In genomic region chr19:44266824-44267498, GRCm38 (mm10) we compare ENCODE assay signal across 8 mouse cellular contexts. TPM values are rescaled to one million over a fixed set of nuclear protein-coding genes. Genes with fewer than 3 reads are reported as not detected.
DNase-seq lines count a peak whose midpoint lies in the region; ATAC-seq and TF ChIP-seq lines count a peak whose summit lies in the region.

No protein-coding gene starts in this region.

- peak; percentile 100 for ATAC-seq in heart, embryonic 12.5 days (ENCODE audit: insufficient number of reproducible peaks, low FRiP score)
- ATAC-seq in kidney, postnatal 0 days (replicated peaks; ENCODE audit: low FRiP score, low read depth): peak; percentile 98
- ATAC-seq in liver, embryonic 11.5 days (replicated peaks; ENCODE audit: low FRiP score): peak; percentile 98
- peak; percentile 99 for ATAC-seq in stomach, embryonic 14.5 days (ENCODE audit: insufficient number of reproducible peaks, insufficient read depth, low FRiP score, low read depth)

- peak; percentile 50; the same call in 1 of the 2 replicates for TF ChIP-seq POLR2A in brain, embryonic 14.5 days (IDR thresholded peaks at IDR 0.05; ENCODE audit: borderline replicate concordance, extremely low read depth, insufficient read depth, insufficient read length, poor library complexity, severe bottlenecking)

- no peaks in the 10 kb centered on the region for H3K9me3 ChIP-seq in erythroblast, embryonic 14.5 days (ENCODE audit: control insufficient read depth, low read length)
- no peaks in the 10 kb centered on the region for H3K9me3 ChIP-seq in heart, embryonic 12.5 days (replicated peaks)
- no peaks in the 10 kb centered on the region for H3K9me3 ChIP-seq in kidney, postnatal 0 days (replicated peaks; ENCODE audit: low read length)
- no peaks in the 10 kb centered on the region for H3K9me3 ChIP-seq in liver, embryonic 11.5 days (ENCODE audit: control insufficient read depth, low read length)
- H3K9me3 ChIP-seq in stomach, embryonic 14.5 days (ENCODE audit: control insufficient read depth, low read depth, low read length): no peaks in the 10 kb centered on the region

- H3K4me3 ChIP-seq in erythroblast, embryonic 14.5 days (replicated peaks): peak overlapping the region; percentile 75
- peak overlapping the region; percentile 61 for H3K4me3 ChIP-seq in heart, embryonic 12.5 days
- H3K4me3 ChIP-seq in kidney, postnatal 0 days (replicated peaks; ENCODE audit: low read depth, low read length): peak overlapping the region; percentile 53
- peak overlapping the region; percentile 66 for H3K4me3 ChIP-seq in liver, embryonic 11.5 days (ENCODE audit: low read depth, low read length)
- peak overlapping the region; percentile 50 for H3K4me3 ChIP-seq in stomach, embryonic 14.5 days (ENCODE audit: low read depth, low read length)

- DNase-seq in CD4-positive helper T cell, adult 2 months (ENCODE audit: low read depth, low spot score): peak; percentile 91
- DNase-seq in brain, embryonic 14.5 days (ENCODE audit: low read depth): peak; percentile 95
- peak; percentile 93 for DNase-seq in kidney, postnatal 0 days (ENCODE audit: low spot score)
- DNase-seq in liver, embryonic 11.5 days (ENCODE audit: low spot score): peak; percentile 89
- DNase-seq in naive thymus-derived CD4-positive, alpha-beta T cell, adult 2 months (ENCODE audit: low read depth): peak; percentile 87

- peak overlapping the region; percentile 78 for H3K4me2 ChIP-seq in heart, embryonic 12.5 days
- H3K4me2 ChIP-seq in kidney, postnatal 0 days (ENCODE audit: low read length): peak overlapping the region; percentile 82
- peak overlapping the region; percentile 90 for H3K4me2 ChIP-seq in liver, embryonic 11.5 days
- H3K4me2 ChIP-seq in stomach, embryonic 14.5 days (replicated peaks; ENCODE audit: low read depth, low read length): peak overlapping the region; percentile 59

- TF ChIP-seq CTCF in brain, embryonic 14.5 days (IDR thresholded peaks at IDR 0.05; ENCODE audit: borderline replicate concordance, extremely low read depth, insufficient read depth, insufficient read length): no peak; the same call in 1 of the 2 replicates
- peak; percentile 61 for TF ChIP-seq CTCF in kidney, postnatal 0 days (IDR thresholded peaks at IDR 0.05; ENCODE audit: low read depth)

- H3K27me3 ChIP-seq in erythroblast, embryonic 14.5 days (ENCODE audit: control insufficient read depth): no peaks in the 10 kb centered on the region
- H3K27me3 ChIP-seq in heart, embryonic 12.5 days (replicated peaks): no peaks in the 10 kb centered on the region
- H3K27me3 ChIP-seq in kidney, postnatal 0 days (ENCODE audit: insufficient read depth, low read length): no peaks in the 10 kb centered on the region
- no peaks in the 10 kb centered on the region for H3K27me3 ChIP-seq in liver, embryonic 11.5 days (replicated peaks; ENCODE audit: control insufficient read depth, insufficient read depth, low read length)
- no peaks in the 10 kb centered on the region for H3K27me3 ChIP-seq in stomach, embryonic 14.5 days (ENCODE audit: control insufficient read depth, insufficient read depth, low read length)

- H3K27ac ChIP-seq in heart, embryonic 12.5 days (ENCODE audit: poor library complexity, severe bottlenecking): peak overlapping the region; percentile 92
- peak overlapping the region; percentile 94 for H3K27ac ChIP-seq in kidney, postnatal 0 days
- H3K27ac ChIP-seq in liver, embryonic 11.5 days (ENCODE audit: low read depth, low read length): peak overlapping the region; percentile 94
- peak overlapping the region; percentile 96 for H3K27ac ChIP-seq in stomach, embryonic 14.5 days (ENCODE audit: low read length)

- H3K9ac ChIP-seq in heart, embryonic 12.5 days: peak overlapping the region; percentile 77
- peak overlapping the region; percentile 67 for H3K9ac ChIP-seq in kidney, postnatal 0 days (ENCODE audit: low read depth, low read length)
- peak overlapping the region; percentile 79 for H3K9ac ChIP-seq in liver, embryonic 11.5 days (ENCODE audit: low read depth, low read length)
- peak overlapping the region; percentile 48 for H3K9ac ChIP-seq in stomach, embryonic 14.5 days (replicated peaks; ENCODE audit: low read depth, low read length)

- no peaks in the 10 kb centered on the region for H3K36me3 ChIP-seq in erythroblast, embryonic 14.5 days (ENCODE audit: control insufficient read depth)
- no peaks in the 10 kb centered on the region for H3K36me3 ChIP-seq in heart, embryonic 12.5 days
- H3K36me3 ChIP-seq in kidney, postnatal 0 days (ENCODE audit: insufficient read depth, low read length): no peaks in the 10 kb centered on the region
- no peaks in the 10 kb centered on the region for H3K36me3 ChIP-seq in liver, embryonic 11.5 days (ENCODE audit: control insufficient read depth, insufficient read depth, low read length)
- no peaks in the 10 kb centered on the region for H3K36me3 ChIP-seq in stomach, embryonic 14.5 days (ENCODE audit: control insufficient read depth, insufficient read depth, low read length)

- under 1% methylated on average over 43 of the region's 43 CpGs for WGBS in heart, embryonic 12.5 days
- under 1% methylated on average over 43 of the region's 43 CpGs for WGBS in kidney, postnatal 0 days
- under 1% methylated on average over 43 of the region's 43 CpGs for WGBS in liver, embryonic 11.5 days
- WGBS in stomach, embryonic 14.5 days: under 1% methylated on average over 43 of the region's 43 CpGs

- H3K4me1 ChIP-seq in erythroblast, embryonic 14.5 days (ENCODE audit: control insufficient read depth): peaks cover 52% of the 10 kb centered on the region
- peaks cover 11% of the 10 kb centered on the region for H3K4me1 ChIP-seq in heart, embryonic 12.5 days (replicated peaks)
- H3K4me1 ChIP-seq in kidney, postnatal 0 days (replicated peaks; ENCODE audit: insufficient read depth, low read length): peaks cover 6% of the 10 kb centered on the region; the same call in 1 of the 2 replicates
- peaks cover 24% of the 10 kb centered on the region for H3K4me1 ChIP-seq in liver, embryonic 11.5 days (replicated peaks; ENCODE audit: control insufficient read depth, insufficient read depth, low read length)
- H3K4me1 ChIP-seq in stomach, embryonic 14.5 days (ENCODE audit: control insufficient read depth, insufficient read depth, low read length): peaks cover 10% of the 10 kb centered on the region; the same call in 1 of the 2 replicates

RNA-seq across cellular contexts. Expression of gene Scd2, which starts 26.5 kb away (rescaled TPM):
- polyA plus RNA-seq in brain, embryonic 14.5 days (2012; rRNA removed): 346 and 452 TPM in 2 replicates
- polyA plus RNA-seq in erythroblast, embryonic 14.5 days (2012): 0.27 TPM in 2 replicates
- polyA plus RNA-seq in heart, embryonic 12.5 days (2016; fragmentation: Nextera tagmentation; extraction: Ambion mirVana): 216 and 231 TPM in 2 replicates
- polyA plus RNA-seq in kidney, postnatal 0 days (2015; fragmentation: Nextera tagmentation; extraction: Ambion mirVana): 78.4 and 81.1 TPM in 2 replicates
- polyA plus RNA-seq in liver, embryonic 11.5 days (2014; fragmentation: Nextera tagmentation; extraction: Ambion mirVana): 212 and 231 TPM in 2 replicates
- 237 and 282 TPM in 2 replicates for polyA plus RNA-seq in stomach, embryonic 14.5 days (2014; fragmentation: Nextera tagmentation; extraction: Ambion mirVana)

Comparison
In these comparisons a context has a peak if more than half of its experiments do, and no peak if none do; other contexts are left out.
1. Peak in every context shown above with its lines: DNase-seq, ATAC-seq, H3K4me3 ChIP-seq and H3K27ac ChIP-seq.
2. RNA of gene Scd2, which starts 26.5 kb away (polyA plus RNA-seq): 346 to 452 TPM in brain, embryonic 14.5 days, 237 to 282 TPM in stomach, embryonic 14.5 days, 216 to 231 TPM in heart, embryonic 12.5 days, 212 to 231 TPM in liver, embryonic 11.5 days and 78.4 to 81.1 TPM in kidney, postnatal 0 days; 0.27 TPM in erythroblast, embryonic 14.5 days; every median in the first group is over 10 times any median in the second.